Mouse (Mus musculus) left cerebral cortex, postnatal 4 days (tissue): Measurements from ENCODE around the gene Gata5. TPM values are rescaled to one million over a fixed set of nuclear protein-coding genes. Genes with fewer than 3 reads are reported as not detected.

ENCODE experiments used
- DNase-seq: peaks from one replicate; pipeline ENCODE4 v3.0.0-alpha.2; 2022
- intact Hi-C: fragments of 180-260 bp; cut with DNase I; formaldehyde crosslinking; loops from one replicate; pipeline ENCODE4 v1.15.1; 2025
- total RNA-seq, 2 experiments: library from RNA; stranded (reverse); gene quantifications; 2 replicates each; pipeline ENCODE4 v1.2.3; 2021

The Gata5 gene
- total RNA-seq, result not detected

- DNase-seq, result no peak
- intact Hi-C loops, result no loop called here
These were observed at the start of gene Gata5 for GRCm38 (mm10) chr2:180334551-180334986. Gene Gata5 (minus strand): TSS chr2:180334699.

GRCm38 (mm10) chr2:180376730-180377129 is 42.2 kb upstream of the Gata5 start:
- intact Hi-C loops, result no loop called here
- no peak for DNase-seq

- no peak for DNase-seq
- intact Hi-C loops, result no loop called here
These were observed 38.8 kb upstream of the Gata5 start for GRCm38 (mm10) chr2:180373256-180373655.

- intact Hi-C loops, result no loop called here
- DNase-seq, result no peak
These were observed 33.9 kb upstream of the Gata5 start for GRCm38 (mm10) chr2:180368359-180368758.

GRCm38 (mm10) chr2:180367350-180367749 is 32.9 kb upstream of the Gata5 start:
- DNase-seq, result no peak
- intact Hi-C loops, result no loop called here

- intact Hi-C loops, result no loop called here
These were observed 28.9 kb upstream of the Gata5 start for GRCm38 (mm10) chr2:180363434-180363720.

GRCm38 (mm10) chr2:180362585-180363433 is 28.3 kb upstream of the Gata5 start:
- intact Hi-C loops, result no loop called here
- no peak for DNase-seq

More at GRCm38 (mm10) chr2:180363434-180363720, 28.9 kb upstream of the Gata5 start:
- DNase-seq, result no peak

- DNase-seq, result peak; percentile 63
- intact Hi-C loops, result no loop called here
These were observed 24.6 kb upstream of the Gata5 start for GRCm38 (mm10) chr2:180359062-180359461.

- intact Hi-C loops, result loop anchor here (5.0 kb wide), 1 partner anchor 79 kb away; no protein-coding TSS in a partner anchor
- DNase-seq, result peak; percentile 63
These were observed 18.8 kb upstream of the Gata5 start for GRCm38 (mm10) chr2:180353338-180353737.

GRCm38 (mm10) chr2:180350700-180351099 is 16.2 kb upstream of the Gata5 start:
- DNase-seq, result peak; percentile 41
- intact Hi-C loops, result loop anchor here (5.0 kb wide), 1 partner anchor 82 kb away; no protein-coding TSS in a partner anchor

GRCm38 (mm10) chr2:180346820-180347497 is 12.5 kb upstream of the Gata5 start:
- intact Hi-C loops, result loop anchor here (1.0 kb wide), 1 partner anchor 74 kb away; the partner anchor contains the start of gene Cables2
- peak; percentile 81 for DNase-seq

- intact Hi-C loops, result no loop called here
- no peak for DNase-seq
These were observed 8.6 kb upstream of the Gata5 start for GRCm38 (mm10) chr2:180343092-180343491.

GRCm38 (mm10) chr2:180342189-180342588 is 7.7 kb upstream of the Gata5 start:
- intact Hi-C loops, result no loop called here
- no peak for DNase-seq

- DNase-seq, result no peak
- intact Hi-C loops, result no loop called here
These were observed 6.7 kb upstream of the Gata5 start for GRCm38 (mm10) chr2:180341229-180341628.

GRCm38 (mm10) chr2:180339886-180340285 is 5.4 kb upstream of the Gata5 start:
- intact Hi-C loops, result no loop called here

GRCm38 (mm10) chr2:180333778-180334550 is 535 bp downstream of the Gata5 start:
- intact Hi-C loops, result no loop called here
- no peak for DNase-seq

More at GRCm38 (mm10) chr2:180339886-180340285, 5.4 kb upstream of the Gata5 start:
- no peak for DNase-seq

GRCm38 (mm10) chr2:180329466-180329865 is 5.0 kb downstream of the Gata5 start:
- DNase-seq, result no peak
- intact Hi-C loops, result no loop called here

GRCm38 (mm10) chr2:180322674-180323355 is 11.7 kb downstream of the Gata5 start:
- intact Hi-C loops, result no loop called here
- no peak for DNase-seq

- DNase-seq, result no peak
- intact Hi-C loops, result no loop called here
These were observed 14.3 kb downstream of the Gata5 start for GRCm38 (mm10) chr2:180320216-180320615.

GRCm38 (mm10) chr2:180317591-180317990 is 16.9 kb downstream of the Gata5 start:
- DNase-seq, result no peak
- intact Hi-C loops, result no loop called here
